Mouse (Mus musculus) A20 (cell line): ENCODE results near the gene Arntl.

ENCODE experiments used
- DNase-seq: peaks from one replicate; pipeline ENCODE4 v3.0.0-alpha.2; 2011; ENCODE audit warnings: low read depth, low spot score

Gene Arntl

DNA sequence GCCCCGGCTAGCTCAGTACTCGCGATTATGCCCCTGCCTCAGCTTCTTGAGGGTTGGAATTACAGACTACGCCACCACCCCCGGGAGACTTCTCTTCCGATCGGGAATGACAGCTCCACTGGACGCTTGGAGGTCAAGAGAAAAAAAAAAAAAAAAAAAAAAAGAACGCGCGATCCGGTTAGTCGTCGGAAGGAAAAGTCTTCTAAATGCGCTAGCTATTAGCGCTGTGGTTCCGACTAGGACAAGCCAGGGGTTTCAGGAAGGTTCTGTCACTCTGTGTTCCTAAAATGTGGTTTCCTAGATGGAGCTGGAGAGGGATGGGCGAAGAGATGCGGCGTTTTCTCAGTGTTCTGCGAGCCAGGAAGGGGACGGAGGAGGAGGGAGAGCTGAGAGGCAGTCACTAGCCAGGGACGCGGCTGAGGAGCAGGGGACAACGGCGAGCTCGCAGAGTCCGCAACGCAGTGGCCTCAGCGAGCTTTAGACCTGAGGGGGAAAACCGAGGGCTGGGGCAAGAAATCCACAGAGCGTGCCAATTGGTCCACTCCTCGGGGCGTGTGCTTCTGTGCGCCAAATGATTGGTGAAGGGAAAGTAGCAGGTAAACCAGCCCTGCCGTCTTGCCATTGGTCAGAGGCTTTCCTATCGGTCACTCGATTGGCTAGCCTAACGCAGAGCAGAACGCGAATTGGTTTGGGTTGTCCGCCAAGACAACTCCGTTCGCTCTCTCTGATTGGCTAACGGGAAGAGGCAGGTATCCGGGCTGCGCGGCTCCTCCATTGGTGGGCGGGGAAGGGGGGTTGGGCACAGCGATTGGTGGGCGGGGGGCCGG lies at the start of gene Arntl:
Gene Arntl, plus strand, starts transcription at position 822 of the 827 bp plus-strand sequence.
- DNase-seq: peak; percentile 100

DNA sequence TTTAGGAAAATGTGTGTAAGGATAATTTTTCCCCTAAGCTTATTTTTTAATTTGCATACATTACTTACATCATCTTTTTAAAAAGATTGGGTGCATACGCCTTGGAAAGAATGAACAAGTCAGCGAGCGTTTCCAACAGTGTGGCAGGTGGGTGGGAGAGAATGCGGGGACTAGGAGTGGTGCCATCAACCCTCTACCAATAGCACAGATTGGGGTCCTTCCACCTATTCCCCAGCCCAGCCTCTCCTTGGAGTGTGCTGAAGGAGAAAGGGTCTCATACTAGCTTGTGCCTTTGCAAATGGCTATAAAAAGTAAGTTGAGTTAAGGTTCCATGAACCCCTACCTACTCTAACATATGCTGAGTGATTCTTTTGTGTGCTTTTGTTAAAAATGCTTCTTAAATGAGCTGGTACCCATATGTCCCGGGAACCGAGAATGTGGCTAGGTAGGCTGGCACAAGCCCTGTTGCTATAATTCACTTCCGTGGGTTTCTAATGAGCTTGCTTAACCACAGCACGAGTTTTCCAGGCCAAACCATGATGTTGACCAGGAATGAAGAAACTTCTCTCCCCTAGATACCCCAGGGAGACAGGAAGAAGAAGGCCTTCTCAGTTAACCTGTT lies 46.1 kb upstream of the Arntl start:
- DNase-seq: no peak

DNA sequence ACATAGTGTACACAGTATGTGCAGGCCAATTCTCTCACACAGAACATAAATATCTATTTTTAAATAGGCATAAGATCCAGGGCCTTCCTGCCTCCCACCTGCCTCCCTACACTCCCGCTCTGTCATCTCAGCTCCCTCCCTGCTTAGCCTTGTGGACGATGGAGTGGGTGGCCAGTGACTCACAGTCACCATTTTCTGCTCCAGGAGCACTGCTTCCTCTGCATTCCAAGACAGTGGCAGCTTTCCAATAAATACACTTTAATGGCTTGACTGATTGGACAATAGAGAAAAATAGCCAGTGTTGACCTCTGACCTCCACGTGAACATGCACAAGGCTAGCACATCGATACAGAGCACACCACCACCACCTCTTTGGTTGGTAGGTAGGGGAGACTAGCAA lies 42.5 kb upstream of the Arntl start:
- DNase-seq: no peak

DNA sequence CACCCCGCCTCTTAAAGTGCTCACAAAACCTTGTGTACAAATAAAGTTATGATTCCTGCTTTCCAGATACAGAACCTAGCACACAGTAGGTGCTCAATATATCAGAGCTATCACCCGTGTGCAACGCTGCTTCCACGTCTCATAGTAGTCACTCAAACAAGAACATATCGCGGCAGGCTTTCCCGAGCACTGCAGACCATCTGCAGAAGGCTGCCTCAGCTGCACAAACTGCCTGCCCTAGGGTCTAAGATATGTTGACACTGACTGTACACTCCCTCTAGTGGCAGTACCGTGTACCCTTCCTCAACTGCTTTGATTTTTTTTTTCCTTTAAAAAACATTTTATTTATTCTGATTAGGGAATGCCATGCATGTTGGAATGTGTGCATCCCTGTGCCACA lies 40.2 kb upstream of the Arntl start:
- peak; percentile 47 for DNase-seq

DNA sequence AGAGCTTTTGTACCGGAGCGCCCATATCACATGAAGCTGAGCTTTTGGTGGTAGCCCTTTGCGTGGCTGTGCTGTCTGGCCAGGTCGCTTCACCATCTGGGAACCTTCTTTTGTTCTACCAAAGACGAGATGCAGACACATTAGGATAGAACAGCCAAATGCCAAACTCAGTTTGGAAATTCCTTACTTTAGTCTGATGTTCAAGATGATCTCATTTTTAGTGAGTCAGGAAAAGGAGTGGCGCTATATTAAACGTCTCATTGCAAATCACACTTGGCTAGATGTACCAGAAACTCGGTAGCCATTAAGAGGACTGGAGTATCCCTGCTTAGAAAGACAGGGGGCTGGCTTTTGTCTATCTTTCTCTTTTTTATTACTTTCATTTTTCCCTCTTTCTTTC lies 38.7 kb upstream of the Arntl start:
- DNase-seq: no peak

DNA sequence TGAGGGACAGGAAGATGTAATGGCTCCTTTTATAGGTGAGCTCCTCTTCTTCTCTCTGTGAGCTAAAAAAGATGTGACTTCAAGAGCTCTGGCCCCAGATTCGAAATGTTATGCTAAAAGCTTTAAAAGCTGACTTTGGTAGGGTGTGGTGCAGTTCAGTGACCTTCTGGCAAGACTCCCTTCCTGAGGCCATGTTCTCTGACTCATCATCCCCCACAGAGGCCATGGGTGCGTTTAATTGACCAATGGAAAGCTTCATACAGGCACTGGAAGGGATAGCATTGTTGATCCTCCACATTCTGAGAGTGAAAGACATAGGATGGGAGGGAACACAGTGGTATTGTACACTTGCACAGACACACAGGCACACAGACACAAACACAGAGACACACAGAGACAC lies 34.8 kb upstream of the Arntl start:
- DNase-seq: no peak

DNA sequence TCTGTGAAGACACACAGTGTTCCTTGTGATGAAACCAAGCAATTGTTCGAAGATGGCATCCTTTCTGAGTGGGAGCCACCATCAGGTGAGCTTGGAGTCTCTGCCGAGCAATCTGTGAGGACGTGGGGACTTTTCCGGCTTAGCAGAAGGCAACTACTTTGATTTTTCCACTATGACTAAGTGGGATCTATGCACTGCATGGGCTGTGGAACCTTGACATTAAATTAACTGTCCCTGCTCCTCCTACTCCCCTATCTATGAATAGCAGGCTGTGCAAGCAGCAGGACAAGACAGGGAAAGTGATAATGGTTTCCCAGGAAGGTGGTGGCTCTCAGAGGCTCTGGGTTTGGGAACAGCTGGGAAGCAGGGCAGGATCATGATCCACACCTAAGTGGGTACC lies 31.8 kb upstream of the Arntl start:
- DNase-seq: no peak

DNA sequence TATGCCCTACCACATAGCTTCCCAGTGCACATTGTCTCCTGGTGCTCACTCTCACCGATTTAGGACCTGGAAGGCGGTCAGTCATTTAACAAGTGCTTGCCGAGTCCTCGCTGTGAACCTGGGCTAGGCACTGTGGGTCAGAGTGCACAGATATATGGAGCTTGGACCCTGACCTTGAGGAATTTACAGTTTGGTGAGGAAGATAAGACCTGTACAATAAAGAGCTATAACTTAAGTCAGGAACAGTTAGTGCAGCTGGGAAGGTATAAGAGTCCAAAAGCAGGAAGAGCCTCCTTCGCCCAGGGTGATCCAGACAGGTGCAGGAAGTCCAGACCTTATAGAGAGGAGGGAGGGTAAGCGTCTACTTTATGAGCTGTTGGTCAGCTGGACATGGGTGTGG lies 29.2 kb upstream of the Arntl start:
- no peak for DNase-seq

DNA sequence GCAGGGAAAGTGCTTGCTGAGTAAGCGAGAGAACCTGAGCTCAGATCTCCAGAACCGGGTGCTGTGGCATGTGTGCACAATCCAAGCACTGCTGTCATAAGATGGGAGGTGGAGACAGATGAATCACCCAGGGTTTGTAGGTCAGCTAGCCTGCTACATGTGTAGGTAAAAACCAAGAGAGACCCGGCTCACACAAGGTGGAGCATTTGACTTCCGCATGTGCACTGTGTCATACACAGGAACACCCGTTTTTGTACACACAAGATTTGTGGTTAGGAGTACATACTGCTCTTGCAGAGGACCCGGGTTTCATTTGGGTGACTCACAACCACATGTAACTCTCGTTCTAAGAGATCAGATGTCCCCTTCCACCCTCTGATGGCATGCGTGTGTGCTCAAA lies 23.5 kb upstream of the Arntl start:
- no peak for DNase-seq

DNA sequence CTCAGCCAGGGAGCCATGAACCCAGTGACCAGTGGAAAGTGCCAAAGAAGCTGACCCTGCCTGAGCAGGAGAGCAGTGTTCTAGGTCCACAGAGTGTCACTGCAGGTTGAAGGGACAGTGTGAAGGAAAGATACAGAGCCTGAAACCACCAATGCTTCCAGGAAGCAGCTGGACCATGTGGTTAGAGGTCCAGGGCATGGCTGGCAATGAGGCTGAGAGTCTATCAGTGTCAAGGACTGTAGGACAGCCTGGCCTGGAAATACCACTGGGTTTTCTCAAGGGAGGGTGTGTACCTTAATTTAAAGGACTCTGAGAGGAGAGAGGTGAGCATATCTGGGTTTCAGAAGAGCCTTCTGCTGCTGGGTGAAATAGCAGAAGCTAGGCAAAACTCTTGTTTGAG lies 22.2 kb upstream of the Arntl start:
- no peak for DNase-seq

DNA sequence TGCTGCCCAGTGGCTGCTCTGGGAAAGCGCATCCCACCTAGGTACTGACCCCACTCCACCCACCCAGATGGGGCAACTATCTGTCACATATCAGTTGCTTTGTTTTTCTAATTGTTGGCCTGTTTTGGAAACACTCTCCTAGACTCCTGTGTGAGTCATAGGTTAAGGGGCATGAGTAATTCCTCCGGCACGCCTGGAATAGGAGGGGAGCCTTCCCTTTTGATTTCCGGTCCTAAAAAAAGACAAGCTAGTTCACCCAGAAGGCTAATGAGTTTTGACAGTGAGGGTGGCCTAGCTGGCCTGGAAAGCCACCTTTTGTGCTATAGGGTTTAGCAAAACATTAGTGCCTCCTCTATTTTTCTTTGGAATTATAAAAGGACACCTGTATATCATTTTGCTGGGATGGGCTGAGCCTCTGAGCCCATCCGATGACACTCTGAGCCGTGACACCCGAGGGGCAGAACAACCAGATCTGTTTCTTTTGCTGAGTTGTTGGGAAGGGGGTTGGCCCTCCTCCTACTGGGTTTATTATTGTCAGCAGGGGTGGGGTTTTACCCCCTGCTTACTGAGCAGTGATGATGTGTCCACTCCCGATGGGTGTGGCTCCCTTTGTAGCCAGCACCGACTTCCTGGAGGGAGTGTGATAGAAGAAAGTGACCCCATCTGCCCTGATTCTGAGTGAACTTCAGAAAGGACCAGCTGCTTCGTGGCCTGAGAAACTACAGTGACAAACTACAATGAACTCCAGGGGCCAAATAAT lies 21.0 kb upstream of the Arntl start:
- DNase-seq: no peak

DNA sequence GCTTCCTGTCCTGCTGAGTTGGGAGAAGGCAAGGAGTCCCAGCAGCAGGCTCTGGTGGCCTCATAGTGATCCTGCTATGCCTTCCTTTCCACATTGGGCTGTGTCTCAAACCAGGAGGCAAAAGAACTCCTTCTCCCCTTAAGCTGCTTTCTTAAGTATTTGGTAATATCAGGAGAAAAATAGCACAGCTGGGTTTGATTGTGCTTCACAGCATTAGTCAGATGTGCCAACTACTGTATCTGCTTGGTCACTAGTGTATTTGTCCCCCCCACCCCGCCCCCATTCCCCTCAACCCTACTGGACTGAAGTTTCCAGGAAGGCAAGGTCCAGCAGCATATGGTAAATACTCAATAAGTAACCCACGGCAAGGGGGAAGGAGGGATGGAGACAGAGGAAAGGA lies 19.2 kb upstream of the Arntl start:
- no peak for DNase-seq

DNA sequence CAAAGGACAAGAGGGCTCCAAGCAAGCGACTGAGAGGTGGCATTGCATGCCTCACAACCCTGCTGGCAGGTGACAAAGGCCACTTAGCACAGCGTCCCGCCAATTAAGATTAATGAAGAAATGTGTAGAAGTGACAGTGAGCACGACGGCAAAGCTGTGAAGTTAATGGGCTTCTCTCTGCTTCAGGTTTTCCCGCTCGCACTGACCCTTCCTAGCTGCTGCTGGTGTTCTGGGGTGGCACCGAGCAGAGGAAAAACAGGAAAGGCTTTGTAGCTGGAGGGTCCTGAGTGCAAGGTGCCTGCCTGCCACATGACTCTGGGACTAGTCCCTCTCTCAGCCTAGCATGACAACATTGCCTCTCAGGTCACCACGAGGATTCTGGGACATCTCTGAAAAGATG lies 18.7 kb upstream of the Arntl start:
- no peak for DNase-seq

DNA sequence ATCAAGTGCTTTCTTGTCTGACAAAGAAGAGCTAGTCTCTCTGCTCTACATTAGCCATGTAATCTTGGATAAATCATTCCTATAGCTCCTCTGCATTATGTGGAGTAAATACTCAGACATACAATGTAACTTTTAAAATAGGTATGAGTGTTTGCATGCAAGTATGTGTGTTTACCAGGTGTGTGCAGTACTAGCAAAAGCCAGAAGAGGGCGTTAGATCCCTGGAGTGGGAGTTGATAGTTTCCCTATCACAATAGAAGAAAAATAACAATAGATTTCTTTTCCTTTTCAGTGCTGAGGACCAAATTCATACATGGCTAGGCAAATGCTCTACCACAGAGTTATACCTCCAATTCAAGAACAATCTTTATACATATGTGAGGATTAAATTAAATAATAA lies 15.5 kb upstream of the Arntl start:
- peak; percentile 65 for DNase-seq

DNA sequence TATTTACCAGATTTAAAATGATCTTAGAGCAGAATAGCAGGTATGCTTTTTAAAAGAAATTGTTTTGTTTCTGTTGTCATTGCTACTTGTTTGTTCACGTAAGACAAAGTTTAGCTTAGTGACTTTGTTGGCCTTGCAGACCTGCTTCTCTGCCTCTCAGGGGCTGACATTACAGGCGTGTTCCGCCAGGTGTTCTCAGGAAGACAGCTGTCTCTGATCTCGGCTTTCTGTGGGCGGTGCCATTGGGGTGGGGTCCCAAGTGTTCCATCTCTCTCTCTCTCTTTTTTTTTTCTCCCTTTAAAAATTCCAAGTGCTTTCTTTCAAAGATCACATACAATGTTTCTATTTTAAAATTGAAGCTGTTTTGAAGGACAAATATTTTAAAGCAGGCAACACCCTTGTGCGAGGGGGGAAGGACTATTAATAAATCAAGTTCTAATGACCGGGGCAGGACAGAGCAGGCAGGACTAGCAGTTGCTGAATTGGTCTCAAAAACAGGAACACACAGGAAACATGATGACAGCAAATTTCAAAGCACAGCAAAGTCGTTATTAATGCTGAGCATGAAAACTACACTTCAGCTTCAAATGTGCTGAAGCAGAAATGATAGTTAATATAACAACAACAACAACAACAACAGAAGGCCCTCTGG lies 14.4 kb upstream of the Arntl start:
- peak; percentile 91 for DNase-seq

DNA sequence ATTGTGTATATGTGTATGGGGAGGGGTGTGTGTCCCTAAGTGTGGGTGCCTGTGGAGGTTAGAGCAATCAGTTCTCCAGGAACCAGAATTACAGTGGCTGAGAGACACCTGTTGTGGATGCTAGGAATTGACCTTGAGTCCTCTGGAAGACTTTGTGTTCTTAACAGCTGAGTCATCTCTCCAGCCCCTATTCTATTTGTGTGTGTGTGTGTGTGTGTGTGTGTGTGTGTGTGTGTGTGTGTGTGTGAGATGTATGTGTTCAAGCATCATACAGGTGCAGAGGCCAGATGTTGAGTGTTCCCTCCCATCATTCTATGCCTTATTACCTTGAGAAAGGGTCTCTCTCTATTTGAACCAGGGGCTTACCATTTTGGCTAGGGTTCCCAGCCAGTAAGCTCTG lies 13.4 kb upstream of the Arntl start:
- DNase-seq: peak; percentile 50

DNA sequence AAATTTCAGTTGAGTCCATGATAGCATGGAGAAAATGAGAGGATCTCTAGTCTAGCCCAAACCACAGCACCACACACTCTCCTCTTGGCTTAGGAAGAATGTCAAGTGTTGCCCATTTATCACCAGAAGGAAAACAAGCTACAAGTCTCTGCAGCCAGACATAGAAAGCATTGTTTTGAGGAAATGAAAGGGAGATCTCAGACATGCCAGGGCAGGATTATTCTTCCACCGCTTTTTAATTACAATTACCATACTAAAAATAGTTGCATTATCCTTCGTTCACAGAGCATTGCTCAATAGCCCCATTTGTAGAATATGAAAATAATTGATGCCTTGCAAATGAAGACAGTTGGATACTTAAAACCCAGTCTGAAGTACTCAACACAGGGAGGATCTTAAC lies 12.0 kb upstream of the Arntl start:
- DNase-seq: peak; percentile 23

DNA sequence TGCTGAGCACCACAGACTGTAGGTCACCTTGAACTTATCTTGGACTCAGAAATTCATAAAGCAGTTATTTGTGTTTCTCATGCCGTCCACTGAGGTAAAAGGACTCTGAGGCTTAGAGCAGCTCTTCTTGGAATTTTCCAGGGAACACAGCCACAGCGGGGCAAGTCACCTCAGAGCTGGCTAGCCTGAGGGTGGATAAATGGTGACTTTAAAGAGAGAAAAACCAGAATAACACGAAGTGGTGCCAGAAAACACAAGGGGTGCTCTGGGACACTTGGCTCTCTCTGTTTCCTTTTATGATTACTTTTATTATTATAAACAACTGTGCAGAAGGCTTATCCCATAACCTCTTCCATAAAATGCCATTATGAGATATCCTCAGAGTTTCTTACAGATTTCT lies 11.1 kb upstream of the Arntl start:
- no peak for DNase-seq

DNA sequence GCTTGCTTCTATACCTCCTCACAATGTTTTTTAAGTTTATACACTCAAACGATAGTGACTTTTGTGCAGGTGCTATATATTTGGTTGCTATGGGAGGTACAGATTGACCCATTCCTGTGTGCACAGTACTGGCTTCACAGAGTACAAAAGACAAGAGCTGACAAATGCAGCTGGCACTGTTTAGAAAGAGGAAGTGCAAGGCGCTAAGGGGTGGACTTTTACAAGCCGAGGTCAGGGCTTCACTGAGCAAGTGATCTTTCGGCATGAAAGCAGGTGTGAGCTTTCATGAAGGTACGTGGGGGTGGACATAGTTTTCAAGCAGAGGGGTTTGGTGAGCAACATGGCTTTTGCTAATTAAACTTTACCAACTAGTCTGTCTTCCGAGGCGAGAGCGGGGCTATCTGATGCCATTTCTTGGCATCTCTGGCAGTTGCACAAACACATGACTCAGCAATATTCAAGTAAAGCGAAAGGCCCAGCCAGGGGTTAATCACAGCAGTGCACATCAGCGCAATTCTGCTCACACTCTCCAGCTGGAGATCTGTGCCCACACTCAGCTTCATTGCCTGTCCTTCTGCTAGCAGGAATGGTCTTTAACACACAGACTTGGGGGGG lies 10.0 kb upstream of the Arntl start:
- DNase-seq: peak; percentile 94

DNA sequence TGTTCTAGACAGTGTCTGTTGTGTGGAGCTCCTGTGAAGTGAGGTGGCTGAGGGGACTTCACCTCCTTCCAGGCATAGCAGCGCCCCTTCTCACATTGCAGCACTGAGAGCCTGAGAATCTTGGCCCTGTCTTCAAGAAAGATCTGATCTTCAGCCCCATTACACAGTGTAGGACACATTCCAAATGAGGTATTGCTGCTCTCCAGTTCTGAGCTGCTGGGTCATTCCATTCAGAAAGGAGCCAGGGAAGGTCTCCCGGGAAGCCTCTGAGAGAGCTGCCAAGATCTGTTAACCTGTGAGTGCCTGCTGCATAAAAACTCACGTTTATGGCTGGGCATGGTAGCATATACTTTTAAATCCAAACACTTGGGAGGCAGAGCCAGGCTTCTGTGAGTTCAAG lies 5.7 kb upstream of the Arntl start:
- DNase-seq: no peak

DNA sequence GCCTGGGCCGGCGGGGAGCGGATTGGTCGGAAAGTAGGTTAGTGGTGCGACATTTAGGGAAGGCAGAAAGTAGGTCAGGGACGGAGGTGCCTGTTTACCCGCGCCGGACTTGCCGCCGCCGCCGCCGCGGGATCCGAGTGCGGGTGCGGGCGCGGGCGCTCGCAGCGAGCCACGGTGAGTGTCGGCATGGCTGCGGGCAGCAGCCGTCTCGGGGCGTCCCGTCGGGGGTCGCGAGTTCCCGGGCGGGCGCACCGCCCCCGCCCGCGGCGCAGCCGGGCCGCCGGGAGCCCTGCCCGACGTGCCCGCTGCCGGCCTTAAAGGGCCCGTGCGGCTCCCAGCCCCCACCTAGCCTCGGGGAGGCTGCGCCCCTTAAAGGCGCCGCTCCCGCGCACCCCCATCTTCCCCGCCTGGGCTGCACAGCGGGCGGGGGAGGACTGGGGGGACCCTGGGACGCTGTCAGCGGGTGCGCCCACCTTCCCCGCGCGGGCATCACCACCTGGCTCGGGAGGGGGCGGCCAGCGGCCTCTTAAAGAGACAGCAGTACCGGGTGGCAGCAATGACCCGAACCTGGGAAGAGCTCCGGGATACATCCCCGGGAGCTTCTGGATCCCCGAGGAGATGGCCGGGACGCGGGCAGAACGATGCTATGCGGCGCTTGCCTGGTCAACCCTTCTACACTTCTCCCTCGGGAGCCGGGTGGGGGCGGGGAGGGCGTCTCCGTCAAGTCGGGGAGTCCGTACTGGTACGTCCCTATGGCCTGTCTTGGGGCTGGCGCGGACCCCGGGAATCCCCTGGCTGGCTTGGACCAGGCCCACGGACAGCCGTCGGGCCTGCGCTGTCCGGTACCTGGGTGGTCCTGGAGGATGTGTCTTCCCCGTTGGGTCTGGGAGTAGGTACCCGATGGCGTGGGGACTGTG lies 464 bp downstream of the Arntl start:
- DNase-seq: no peak
